Mouse (Mus musculus) left cerebral cortex, adult 9 months (tissue): ENCODE data around the gene Tent4b.

ENCODE experiments used
- DNase-seq, 2 experiments: peaks; one replicate each; pipeline ENCODE4 v3.0.0; 2022; ENCODE audit warnings: low spot score in 2 of 2

Tent4b gene

GRCm38 (mm10) chr8:88301589-88302437 is 102.8 kb downstream of the Tent4b start:
- DNase-seq: no peak

- no peak for DNase-seq
These were observed 106.8 kb downstream of the Tent4b start for GRCm38 (mm10) chr8:88305814-88306213.

- DNase-seq: no peak
These were observed 107.5 kb downstream of the Tent4b start for GRCm38 (mm10) chr8:88306511-88306910.

- no peak for DNase-seq
These were observed 108.7 kb downstream of the Tent4b start for GRCm38 (mm10) chr8:88307736-88308135.
